Mouse (Mus musculus) lung, postnatal 14 days (tissue): Measurements from ENCODE around the gene Mpg.
"Not testable (repeated sequence)": the region's sequence is repeated elsewhere in the genome, so short reads cannot be mapped to it uniquely, and the experiment has no call there.

Source experiments
- DNase-seq: peaks from one replicate; pipeline ENCODE4 v3.0.0; 2021

Mpg gene

GRCm38 (mm10) chr11:32226124-32226871 lies at the start of gene Mpg:
TSS of gene Mpg (plus strand) at chr11:32226505.
- DNase-seq = peak; percentile 92

GRCm38 (mm10) chr11:32178506-32178905 lies 47.8 kb upstream of the Mpg start:
- DNase-seq = no peak

GRCm38 (mm10) chr11:32181246-32181645 lies 45.1 kb upstream of the Mpg start:
- DNase-seq = no peak

DNA sequence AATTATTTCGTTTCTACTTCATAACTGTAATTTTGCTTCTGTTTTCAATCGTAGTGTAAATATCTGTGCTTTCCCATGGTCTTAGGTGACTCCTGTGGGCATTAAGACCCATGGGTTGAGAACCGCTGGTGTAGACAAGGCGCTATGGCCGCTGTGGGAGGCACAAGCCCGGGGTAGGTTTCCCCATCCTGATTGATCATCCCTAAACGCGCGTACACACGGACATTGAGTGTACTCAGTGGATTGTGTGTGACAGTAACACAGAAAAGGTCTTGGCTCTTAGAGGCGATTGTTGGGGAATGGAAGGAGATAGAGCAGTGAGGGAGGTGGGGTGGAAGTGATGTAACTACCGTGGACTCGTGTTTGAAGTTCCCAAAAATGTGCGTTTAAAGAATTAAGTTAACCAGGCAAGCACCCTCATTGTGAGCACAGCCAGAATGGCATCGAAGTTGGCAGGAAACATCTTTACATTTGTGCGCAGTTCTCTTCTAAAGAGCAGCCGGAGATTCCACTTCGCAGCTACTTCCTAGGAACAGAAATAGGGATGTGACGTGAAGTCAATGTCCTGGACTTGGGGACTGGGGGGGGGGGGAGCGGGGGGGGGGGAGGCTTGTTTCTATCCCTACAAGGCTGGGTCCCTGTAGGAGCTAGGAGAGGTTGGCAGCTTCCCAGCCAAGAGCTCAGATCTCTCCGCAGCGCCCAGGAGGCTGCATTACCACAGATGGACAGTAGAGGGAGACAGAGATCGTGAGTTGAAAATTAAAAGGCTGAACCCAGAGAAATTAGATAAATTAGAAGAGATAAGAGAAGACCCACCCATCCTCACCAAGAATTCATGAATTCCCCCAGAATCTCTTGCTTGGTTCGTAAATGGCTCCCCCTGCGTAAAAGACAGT lies 44.1 kb upstream of the Mpg start:
- DNase-seq = peak; percentile 87

DNA sequence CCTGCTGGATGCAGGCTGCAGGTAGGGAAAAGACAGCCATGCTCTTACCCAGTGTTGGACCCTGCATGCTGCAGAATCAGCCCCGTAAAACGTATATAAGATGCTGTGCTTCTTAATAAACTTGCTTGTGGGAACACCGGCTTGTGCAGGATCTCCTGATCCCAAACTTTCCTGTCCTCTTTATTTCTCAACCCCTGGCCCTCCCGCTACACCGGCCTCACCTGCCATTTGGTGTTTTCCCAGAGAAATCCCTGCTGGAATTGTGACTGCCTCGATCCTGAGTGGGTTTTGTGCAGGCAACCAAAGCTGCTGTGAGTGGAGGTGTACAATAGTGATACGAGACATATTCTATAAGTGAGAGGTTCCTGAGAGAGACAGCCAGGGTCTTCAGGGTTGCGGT lies 41.8 kb upstream of the Mpg start:
- DNase-seq = no peak

- DNase-seq = no peak
Measured at GRCm38 (mm10) chr11:32186031-32186430, 40.3 kb upstream of the Mpg start.

DNA sequence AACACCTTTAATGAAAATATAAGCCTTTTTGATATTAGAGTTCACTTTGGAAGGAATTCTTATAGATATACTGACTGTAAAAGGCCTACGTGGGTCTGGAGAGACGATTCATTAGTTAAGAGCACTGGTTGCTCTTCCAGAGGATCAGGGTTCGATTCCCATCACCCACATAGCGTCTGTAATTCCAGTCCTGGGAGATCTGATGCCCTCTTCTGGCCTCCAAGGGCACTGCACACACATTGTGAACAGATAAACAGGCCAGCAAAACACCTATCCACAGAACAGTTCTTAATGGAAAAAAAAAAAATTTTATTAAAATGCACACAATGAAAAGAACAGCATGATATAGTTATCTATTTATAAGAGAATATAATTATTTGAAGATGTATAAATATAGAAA lies 39.0 kb upstream of the Mpg start:
- DNase-seq = no peak

DNA sequence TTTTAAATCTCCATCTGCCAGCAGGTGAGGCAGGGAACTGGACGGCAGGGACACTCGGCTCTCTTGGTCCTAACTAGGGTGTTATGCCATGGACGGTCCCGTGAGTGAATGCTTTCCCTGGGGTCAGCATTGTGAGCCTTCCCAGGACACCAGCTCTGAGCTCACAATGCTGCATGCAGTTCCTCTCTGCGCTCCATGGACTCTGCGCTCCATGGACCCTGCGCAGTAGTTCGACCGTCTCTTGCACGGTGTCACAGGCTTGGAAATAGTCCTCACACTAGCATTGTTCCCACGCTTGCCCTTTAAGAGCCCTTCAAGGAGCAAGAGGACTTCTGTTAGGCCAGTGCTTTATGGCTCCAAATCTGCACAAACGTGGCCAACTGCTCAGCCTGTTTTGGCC lies 37.4 kb upstream of the Mpg start:
- DNase-seq = no peak

DNA sequence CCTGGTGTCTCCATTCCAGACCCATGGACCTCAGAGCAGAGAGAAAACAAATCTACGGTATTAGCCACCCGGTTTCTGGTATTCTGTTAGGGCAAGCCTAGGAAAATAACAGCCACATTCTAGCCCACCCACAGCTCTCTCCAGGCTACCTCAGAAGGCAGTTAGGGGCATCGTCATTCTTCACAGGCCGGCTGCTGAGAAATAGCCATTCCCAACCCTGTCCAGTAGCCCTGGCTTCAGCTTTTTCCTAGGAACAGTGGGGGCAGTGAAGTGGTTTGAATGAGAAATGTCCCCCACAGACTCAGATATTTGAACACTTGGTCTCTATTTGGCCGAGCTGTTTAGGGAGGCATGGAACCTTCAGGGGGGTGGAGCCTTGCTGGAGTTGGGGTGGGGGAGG lies 36.9 kb upstream of the Mpg start:
- no peak for DNase-seq

- DNase-seq = peak; percentile 21
Measured at GRCm38 (mm10) chr11:32190119-32190518, 36.2 kb upstream of the Mpg start.

GRCm38 (mm10) chr11:32190603-32191110 lies 35.6 kb upstream of the Mpg start:
- no peak for DNase-seq

- no peak for DNase-seq
Measured at GRCm38 (mm10) chr11:32193156-32193555, 33.1 kb upstream of the Mpg start.

GRCm38 (mm10) chr11:32194086-32194485 lies 32.2 kb upstream of the Mpg start:
- no peak for DNase-seq

GRCm38 (mm10) chr11:32194626-32195025 lies 31.7 kb upstream of the Mpg start:
- no peak for DNase-seq

DNA sequence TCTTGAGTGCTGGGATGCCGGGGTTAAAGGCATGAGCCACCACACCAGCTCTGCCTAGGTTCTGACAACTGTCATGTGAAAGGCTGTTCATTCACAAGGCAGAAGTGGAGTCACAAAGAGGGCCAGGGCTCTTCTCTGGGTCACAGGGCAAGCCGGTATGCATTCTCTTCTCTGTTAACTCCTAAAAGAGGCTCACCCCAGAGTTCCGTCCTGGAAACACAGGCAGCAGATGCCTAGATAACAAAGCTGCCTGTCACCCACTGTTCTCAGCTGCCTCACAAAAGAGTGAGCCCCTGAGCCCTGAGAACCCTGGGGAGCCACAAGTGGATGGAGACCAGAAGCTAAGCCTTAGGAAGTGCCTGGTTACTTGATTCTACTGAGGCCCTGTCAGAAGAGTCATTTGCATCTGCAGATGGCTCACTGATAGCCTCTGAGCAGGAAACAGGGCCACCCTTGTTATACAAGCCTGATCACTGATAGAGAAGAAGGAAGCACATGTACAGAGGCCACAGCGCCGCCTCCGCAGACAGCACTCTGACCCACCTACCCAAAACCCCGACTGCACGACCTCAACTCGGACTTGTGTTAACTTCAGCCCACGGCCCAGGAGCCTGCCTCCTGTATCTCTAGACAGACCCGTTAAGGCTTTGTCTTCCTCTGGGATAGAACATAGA lies 30.3 kb upstream of the Mpg start:
- no peak for DNase-seq

- no peak for DNase-seq
Measured at GRCm38 (mm10) chr11:32196727-32197126, 29.6 kb upstream of the Mpg start.

DNA sequence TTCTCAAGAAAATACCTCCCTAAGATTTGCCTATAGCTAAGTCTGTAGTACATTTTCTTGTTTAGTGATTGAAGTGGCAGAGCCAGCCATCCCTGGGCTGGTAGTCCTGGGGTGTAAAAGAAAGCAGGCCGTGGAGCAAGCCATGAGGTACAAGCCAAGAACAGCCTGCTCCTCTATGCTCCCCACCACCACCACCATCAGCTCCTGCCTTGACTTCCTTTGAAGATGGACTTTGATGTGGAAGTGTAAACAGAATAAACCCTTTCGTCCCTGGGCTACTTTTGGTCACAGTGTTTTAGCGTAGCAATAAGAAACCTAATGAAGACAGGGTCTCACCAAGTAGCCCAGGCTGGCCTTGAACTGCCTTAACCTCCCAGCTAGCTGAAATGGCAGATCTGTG lies 28.5 kb upstream of the Mpg start:
- no peak for DNase-seq

GRCm38 (mm10) chr11:32198256-32198955 lies 27.9 kb upstream of the Mpg start:
- DNase-seq = no peak

- DNase-seq = no peak
Measured at GRCm38 (mm10) chr11:32199230-32199629, 27.1 kb upstream of the Mpg start.

DNA sequence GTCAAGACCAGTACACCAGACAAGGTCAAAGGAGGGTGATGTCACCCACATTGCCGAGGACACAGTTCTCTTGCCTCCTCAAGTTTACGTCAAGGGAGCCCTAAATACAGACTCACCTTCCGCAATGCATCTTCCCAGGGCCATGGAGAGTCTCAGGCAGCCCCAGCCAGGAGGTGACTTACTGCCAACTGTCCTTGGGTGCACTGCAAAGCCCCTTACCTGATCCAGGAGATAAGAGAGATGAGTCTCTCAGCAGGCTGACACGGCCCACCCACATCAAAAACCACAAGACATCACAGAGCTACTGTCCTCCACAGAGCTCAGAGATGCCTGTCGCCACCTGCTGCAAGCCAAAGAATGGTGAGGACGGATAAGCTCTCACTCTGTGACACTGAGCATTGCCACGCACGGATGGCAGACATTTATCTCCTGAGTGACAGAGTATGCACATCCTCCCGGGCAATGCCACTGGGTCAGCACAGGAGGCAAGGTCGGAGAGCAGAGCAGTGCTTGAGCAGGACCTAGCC lies 26.2 kb upstream of the Mpg start, which contains the start of gene Il9r:
Gene Il9r, minus strand, starts transcription at position 205 of the 527 bp plus-strand sequence.
- DNase-seq = no peak

GRCm38 (mm10) chr11:32200992-32201391 lies 25.3 kb upstream of the Mpg start:
- DNase-seq = not testable (repeated sequence)
